ENCODE assay signal across 14 mouse cellular contexts in genomic region chr17:88400122-88400521, GRCm38 (mm10). TPM values are rescaled to one million over a fixed set of nuclear protein-coding genes. Genes with fewer than 3 reads are reported as not detected.
DNase-seq lines count a peak whose midpoint lies in the region; ATAC-seq lines count a peak whose summit lies in the region.
"Had no signal": no experiment of that assay in that cellular context is flagged by ENCODE, and none has a peak within 500 bp of the region (broad histone marks: within the 10 kb centered on the region; RNA-seq: fewer than 3 reads in every experiment).

No protein-coding gene starts in this region.

- H3K9me3 ChIP-seq in forebrain, embryonic 13.5 days (replicated peaks) = no peaks in the 10 kb centered on the region
- H3K9me3 ChIP-seq in forebrain, embryonic 11.5 days (ENCODE audit: control insufficient read depth, low read length) = no peaks in the 10 kb centered on the region
- H3K9me3 ChIP-seq in forebrain, embryonic 15.5 days = no peaks in the 10 kb centered on the region
- no peaks in the 10 kb centered on the region for H3K9me3 ChIP-seq in intestine, embryonic 16.5 days (ENCODE audit: control insufficient read depth, low read length)
- H3K9me3 ChIP-seq: embryonic facial prominence, embryonic 13.5 days had no signal

- H3K27me3 ChIP-seq in forebrain, embryonic 13.5 days = peaks cover 13% of the 10 kb centered on the region; the same call in 1 of the 2 replicates
- H3K27me3 ChIP-seq in forebrain, embryonic 11.5 days (ENCODE audit: control insufficient read depth, insufficient read depth, low read length) = peaks cover 9% of the 10 kb centered on the region; the same call in 1 of the 2 replicates
- H3K27me3 ChIP-seq in forebrain, embryonic 15.5 days = no peaks in the 10 kb centered on the region
- no peaks in the 10 kb centered on the region for H3K27me3 ChIP-seq in intestine, embryonic 16.5 days (replicated peaks; ENCODE audit: control insufficient read depth, insufficient read depth, low read length)

- peak; percentile 52 for ATAC-seq in forebrain, embryonic 13.5 days
- no peak for ATAC-seq in forebrain, embryonic 11.5 days (replicated peaks; ENCODE audit: low FRiP score)
- ATAC-seq in forebrain, embryonic 15.5 days (replicated peaks) = peak; percentile 55; the same call in 1 of the 2 replicates
- no peak for ATAC-seq in intestine, embryonic 16.5 days

- H3K4me1 ChIP-seq in forebrain, embryonic 13.5 days = peaks cover 42% of the 10 kb centered on the region
- peaks cover 5% of the 10 kb centered on the region; the same call in 1 of the 2 replicates for H3K4me1 ChIP-seq in forebrain, embryonic 11.5 days (replicated peaks; ENCODE audit: control insufficient read depth, insufficient read depth, low read length)
- peaks cover 29% of the 10 kb centered on the region for H3K4me1 ChIP-seq in forebrain, embryonic 15.5 days
- peaks cover 5% of the 10 kb centered on the region; the same call in 1 of the 2 replicates for H3K4me1 ChIP-seq in intestine, embryonic 16.5 days (ENCODE audit: control insufficient read depth, insufficient read depth, low read length)
- H3K4me1 ChIP-seq: embryonic facial prominence, embryonic 13.5 days had no signal

- no peak overlapping the region for H3K4me2 ChIP-seq in forebrain, embryonic 13.5 days
- no peak overlapping the region for H3K4me2 ChIP-seq in forebrain, embryonic 11.5 days (ENCODE audit: low read depth, low read length, severe bottlenecking)
- H3K4me2 ChIP-seq in forebrain, embryonic 15.5 days (replicated peaks) = no peak overlapping the region
- H3K4me2 ChIP-seq in intestine, embryonic 16.5 days (ENCODE audit: low read depth, low read length) = no peak overlapping the region
- H3K4me2 ChIP-seq: embryonic facial prominence, embryonic 13.5 days had no signal

- no peak overlapping the region for H3K4me3 ChIP-seq in forebrain, embryonic 13.5 days
- H3K4me3 ChIP-seq in forebrain, embryonic 11.5 days (ENCODE audit: low read depth, low read length) = no peak overlapping the region
- no peak overlapping the region for H3K4me3 ChIP-seq in forebrain, embryonic 15.5 days
- H3K4me3 ChIP-seq in intestine, embryonic 16.5 days (ENCODE audit: low read length) = no peak overlapping the region
- H3K4me3 ChIP-seq: embryonic facial prominence, embryonic 13.5 days had no signal

- whole genome bisulfite sequencing in forebrain, embryonic 13.5 days = 9% methylated on average over 6 of the region's 6 CpGs
- 26% methylated on average over 6 of the region's 6 CpGs for WGBS in forebrain, embryonic 11.5 days
- WGBS in forebrain, embryonic 15.5 days = 10% methylated on average over 6 of the region's 6 CpGs
- 43% methylated on average over 6 of the region's 6 CpGs for WGBS in intestine, embryonic 16.5 days

- no peak for DNase-seq in forebrain, embryonic 11.5 days (ENCODE audit: low spot score)
- peak; percentile 22 for DNase-seq in retina, embryonic 14.5 days (ENCODE audit: low spot score)
- no peak for DNase-seq in retina, postnatal 1 day
- no peak for DNase-seq in lung, postnatal 25 days (ENCODE audit: low spot score)
- no peak for DNase-seq in c-Kit-positive CD71-positive TER-119-positive erythroid progenitor cells, embryonic 14.5 days (ENCODE audit: low spot score)
- DNase-seq: adrenal gland, adult 8-10 months; heart, postnatal 10 days; kidney, adult 18-20 months; kidney, postnatal 4 days; liver had no signal

- no peak overlapping the region; the same call in 1 of the 2 replicates for H3K27ac ChIP-seq in forebrain, embryonic 13.5 days
- no peak overlapping the region for H3K27ac ChIP-seq in forebrain, embryonic 11.5 days (ENCODE audit: low read depth, low read length)
- 0 out of 2 replicates have a peak overlapping the region, but pooled peaks have one; percentile 6 for H3K27ac ChIP-seq in forebrain, embryonic 15.5 days (replicated peaks)
- H3K27ac ChIP-seq in intestine, embryonic 16.5 days (ENCODE audit: low read length) = no peak overlapping the region
- H3K27ac ChIP-seq: embryonic facial prominence, embryonic 13.5 days had no signal

- no peak overlapping the region for H3K9ac ChIP-seq in forebrain, embryonic 13.5 days
- H3K9ac ChIP-seq in forebrain, embryonic 11.5 days (ENCODE audit: low read length) = no peak overlapping the region; the same call in 1 of the 2 replicates
- H3K9ac ChIP-seq in forebrain, embryonic 15.5 days (replicated peaks) = no peak overlapping the region
- no peak overlapping the region for H3K9ac ChIP-seq in intestine, embryonic 16.5 days (ENCODE audit: low read depth, low read length)
- H3K9ac ChIP-seq: embryonic facial prominence, embryonic 13.5 days had no signal

- no peaks in the 10 kb centered on the region for H3K36me3 ChIP-seq in forebrain, embryonic 13.5 days (ENCODE audit: poor library complexity, severe bottlenecking)
- no peaks in the 10 kb centered on the region for H3K36me3 ChIP-seq in forebrain, embryonic 11.5 days (ENCODE audit: control insufficient read depth, insufficient read depth, low read length)
- no peaks in the 10 kb centered on the region for H3K36me3 ChIP-seq in forebrain, embryonic 15.5 days
- no peaks in the 10 kb centered on the region for H3K36me3 ChIP-seq in intestine, embryonic 16.5 days (ENCODE audit: control insufficient read depth, insufficient read depth, low read length)
- H3K36me3 ChIP-seq: embryonic facial prominence, embryonic 13.5 days had no signal

RNA-seq across cellular contexts. Expression of gene Foxn2, which starts 40.4 kb away (rescaled TPM):
- polyA plus RNA-seq in forebrain, embryonic 13.5 days (2015; fragmentation: Nextera tagmentation; extraction: Ambion mirVana) = 11.2 and 11.5 TPM in 2 replicates
- 7.1 and 9.5 TPM in 2 replicates for polyA plus RNA-seq in forebrain, embryonic 11.5 days (2014; fragmentation: Nextera tagmentation; extraction: Ambion mirVana)
- polyA plus RNA-seq in forebrain, embryonic 15.5 days (2015; fragmentation: Nextera tagmentation; extraction: Ambion mirVana) = 10.7 TPM in 2 replicates
- polyA plus RNA-seq in intestine, embryonic 16.5 days (2015; fragmentation: Nextera tagmentation; extraction: Ambion mirVana) = 14.6 and 15.4 TPM in 2 replicates

Comparison
In these comparisons a context has a peak if more than half of its experiments do, and no peak if none do; other contexts are left out.
1. ATAC-seq: peak in forebrain, embryonic 13.5 days (single experiment) and forebrain, embryonic 15.5 days (single experiment); none in forebrain, embryonic 11.5 days (single experiment) and intestine, embryonic 16.5 days (single experiment).